Mouse (Mus musculus) skeletal muscle tissue, adult 2 months (tissue): Measurements from ENCODE around the gene Msl1.
A peak's percentile ranks its signal among the peaks of the same experiment; 100 is the strongest.

Experiments used
- DNase-seq: peaks from one replicate; pipeline ENCODE4 v3.0.0-alpha.2; 2012; ENCODE audit warnings: low read depth, low spot score

The Msl1 gene

GRCm38 (mm10) chr11:98776843-98777590 lies 18.3 kb upstream of the Msl1 start:
- peak; percentile 86 for DNase-seq

- DNase-seq: no peak
Measured at GRCm38 (mm10) chr11:98777888-98778287, 17.4 kb upstream of the Msl1 start.

- DNase-seq: peak; percentile 95
Measured at GRCm38 (mm10) chr11:98781851-98782512, 13.3 kb upstream of the Msl1 start.

- peak; percentile 40 for DNase-seq
Measured at GRCm38 (mm10) chr11:98782651-98783235, 12.6 kb upstream of the Msl1 start.

- peak; percentile 100 for DNase-seq
Measured at GRCm38 (mm10) chr11:98783236-98783696, 12.1 kb upstream of the Msl1 start.

GRCm38 (mm10) chr11:98784139-98784538 lies 11.2 kb upstream of the Msl1 start:
- no peak for DNase-seq

GRCm38 (mm10) chr11:98785214-98785613 lies 10.1 kb upstream of the Msl1 start:
- DNase-seq: peak; percentile 88

- DNase-seq: peak; percentile 96
Measured at GRCm38 (mm10) chr11:98785772-98786281, 9.5 kb upstream of the Msl1 start.

- peak; percentile 98 for DNase-seq
Measured at GRCm38 (mm10) chr11:98786359-98787214, 8.7 kb upstream of the Msl1 start.

GRCm38 (mm10) chr11:98787229-98787628 lies 8.1 kb upstream of the Msl1 start:
- DNase-seq: no peak

- DNase-seq: no peak
Measured at GRCm38 (mm10) chr11:98787691-98788090, 7.6 kb upstream of the Msl1 start.

- DNase-seq: no peak
Measured at GRCm38 (mm10) chr11:98788139-98788538, 7.2 kb upstream of the Msl1 start.

GRCm38 (mm10) chr11:98788550-98789218 lies 6.6 kb upstream of the Msl1 start:
- peak; percentile 95 for DNase-seq

- DNase-seq: no peak
Measured at GRCm38 (mm10) chr11:98789219-98789807, 6.0 kb upstream of the Msl1 start.

GRCm38 (mm10) chr11:98789824-98790223 lies 5.5 kb upstream of the Msl1 start:
- no peak for DNase-seq

- DNase-seq: no peak
Measured at GRCm38 (mm10) chr11:98790631-98791205, 4.6 kb upstream of the Msl1 start.

- DNase-seq: no peak
Measured at GRCm38 (mm10) chr11:98791448-98791847, 3.9 kb upstream of the Msl1 start.

- DNase-seq: no peak
Measured at GRCm38 (mm10) chr11:98792081-98792480, 3.2 kb upstream of the Msl1 start.

GRCm38 (mm10) chr11:98794469-98795014 lies 774 bp upstream of the Msl1 start:
- peak; percentile 69 for DNase-seq
